Mouse (Mus musculus) E14TG2a.4 (cell line): ENCODE measurements around the gene Hddc2.

ENCODE experiments used
- CTCF ChIP-seq: conservative IDR thresholded peaks from 2 replicates; pipeline ENCODE4 v1.5.1; 2014; ENCODE audit warnings: low read length
- NANOG ChIP-seq: IDR thresholded peaks from 2 replicates; pipeline ENCODE4 v1.6.1; 2014; ENCODE audit warnings: borderline replicate concordance, low read length, mixed read lengths
- POU5F1 ChIP-seq: IDR thresholded peaks from 2 replicates; pipeline ENCODE4 v1.6.1; 2014; ENCODE audit warnings: low read length, borderline replicate concordance

- TF ChIP-seq CTCF (peak; percentile 51), POU5F1 (no peak), NANOG (no peak)
These were observed 14.1 kb upstream of the Hddc2 start for GRCm38 (mm10) chr10:31298921-31299574.
